Mouse (Mus musculus) urinary bladder, postnatal 14 days (tissue): Measurements from ENCODE around the gene Akap7.

ENCODE experiments used
- DNase-seq: peaks from one replicate; pipeline ENCODE4 v3.0.0; 2021; ENCODE audit warnings: low spot score

Gene Akap7

DNA sequence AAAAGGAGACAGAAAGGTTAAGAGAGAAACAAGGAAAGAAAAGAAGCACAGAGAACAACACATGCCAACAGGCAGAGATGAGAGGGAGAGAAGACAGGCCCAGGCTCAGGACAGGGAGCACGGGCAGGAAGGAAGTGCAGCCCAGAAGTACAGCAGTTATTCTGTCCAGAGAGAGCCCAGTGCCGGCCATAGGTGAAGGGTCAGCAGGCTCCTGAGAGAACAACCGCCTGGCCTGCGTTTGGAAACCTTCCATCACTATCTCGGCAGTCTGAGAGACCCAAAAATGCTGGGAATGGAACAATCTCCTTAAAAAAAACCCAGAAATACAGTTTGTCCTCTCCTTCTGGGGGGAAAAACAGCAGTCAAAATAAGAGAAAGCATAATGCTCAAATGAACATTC lies 50.2 kb downstream of the Akap7 start:
- no peak for DNase-seq

DNA sequence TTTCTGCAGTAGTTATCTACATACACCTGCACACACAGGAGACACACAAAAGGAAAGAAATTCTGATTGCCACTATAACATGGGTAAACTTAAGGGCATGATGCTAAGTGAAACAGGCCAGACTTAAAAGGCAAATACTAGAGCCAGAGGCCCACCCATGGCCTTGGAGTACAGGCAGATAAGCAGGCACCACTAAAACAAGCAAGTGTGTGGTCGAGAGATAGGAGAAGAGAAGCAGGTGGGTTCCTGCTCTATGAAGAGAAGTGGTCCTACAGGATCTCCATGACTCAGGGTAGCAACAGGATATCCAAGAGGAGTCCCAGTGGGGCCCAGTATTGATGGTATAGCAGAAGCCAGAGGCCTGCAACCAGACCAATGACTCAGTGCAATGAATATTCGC lies 54.2 kb downstream of the Akap7 start:
- no peak for DNase-seq

DNA sequence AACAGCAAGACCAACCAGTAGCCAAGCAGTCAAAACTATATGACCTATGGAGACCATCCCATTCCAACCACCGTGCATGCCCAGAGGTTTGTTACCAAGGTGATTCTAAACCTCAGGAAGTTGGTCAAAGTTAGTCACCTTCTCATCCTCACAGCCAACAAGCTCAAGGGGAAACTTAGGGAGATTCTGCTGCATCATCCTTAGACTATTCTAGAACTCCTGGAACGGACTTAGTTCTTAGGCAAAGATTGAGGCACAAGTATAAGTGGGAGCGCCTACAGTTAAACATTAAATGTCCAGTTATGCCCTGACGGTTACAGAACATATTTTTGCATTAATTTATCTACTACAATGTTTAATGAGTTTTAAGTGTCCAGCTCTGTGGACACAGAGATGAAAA lies 54.7 kb downstream of the Akap7 start:
- DNase-seq, result no peak

DNA sequence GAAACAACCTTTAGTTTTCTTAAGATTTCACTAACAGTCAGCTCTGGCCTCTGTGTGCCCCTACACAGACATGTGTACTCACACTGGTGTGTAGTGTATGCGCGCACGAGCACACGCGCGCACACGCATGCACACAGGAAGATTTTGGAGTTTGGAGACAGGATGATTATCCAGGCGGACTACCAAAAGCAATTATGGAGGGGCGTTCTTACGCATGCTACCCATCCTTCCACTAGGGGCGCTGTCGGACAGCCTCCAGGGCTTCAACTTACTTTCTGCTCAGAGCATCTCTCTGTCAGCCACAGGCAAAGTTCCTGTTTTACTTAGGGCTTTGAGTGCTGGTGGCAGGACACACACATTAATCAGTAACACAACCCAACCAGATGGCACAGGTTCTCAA lies 57.6 kb downstream of the Akap7 start:
- peak; percentile 63 for DNase-seq

DNA sequence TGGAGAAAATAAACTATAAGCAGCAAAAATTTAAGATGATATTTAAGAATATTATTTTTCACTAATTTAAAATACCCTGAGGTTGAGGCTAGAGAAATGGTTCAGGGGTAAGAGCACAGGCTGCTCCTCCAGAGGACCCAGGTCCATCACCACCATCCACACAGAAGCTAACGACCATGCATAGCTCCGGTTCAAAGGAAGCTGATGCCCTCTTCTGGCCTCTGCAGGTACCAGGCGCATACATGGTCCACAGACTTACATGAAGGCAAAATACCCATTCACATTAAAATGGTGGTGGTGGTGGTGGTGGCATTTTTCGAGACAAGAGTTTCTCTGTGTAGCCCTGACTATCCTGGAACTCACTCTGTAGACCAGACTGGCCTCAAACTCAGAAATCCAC lies 61.5 kb downstream of the Akap7 start:
- DNase-seq, result no peak

DNA sequence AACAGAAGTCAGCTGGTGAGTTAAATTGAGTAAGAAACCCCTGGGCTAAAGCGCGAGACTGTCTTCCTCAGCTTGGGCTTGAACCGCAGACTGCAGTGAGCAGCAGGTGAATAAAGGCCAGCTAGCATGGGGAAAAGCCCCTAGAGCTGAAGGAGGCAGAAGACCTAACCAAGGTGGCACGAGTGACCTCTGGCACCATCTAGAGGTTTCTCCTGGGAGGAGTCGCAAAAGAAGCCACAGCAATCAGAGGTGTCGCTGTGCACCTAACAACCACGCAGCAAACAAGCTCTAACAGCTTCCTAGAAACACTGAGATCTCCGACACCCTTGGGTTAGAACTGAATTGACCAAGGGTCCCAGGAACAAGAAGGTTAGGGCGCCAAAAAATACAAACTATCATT lies 68.5 kb downstream of the Akap7 start:
- no peak for DNase-seq

DNA sequence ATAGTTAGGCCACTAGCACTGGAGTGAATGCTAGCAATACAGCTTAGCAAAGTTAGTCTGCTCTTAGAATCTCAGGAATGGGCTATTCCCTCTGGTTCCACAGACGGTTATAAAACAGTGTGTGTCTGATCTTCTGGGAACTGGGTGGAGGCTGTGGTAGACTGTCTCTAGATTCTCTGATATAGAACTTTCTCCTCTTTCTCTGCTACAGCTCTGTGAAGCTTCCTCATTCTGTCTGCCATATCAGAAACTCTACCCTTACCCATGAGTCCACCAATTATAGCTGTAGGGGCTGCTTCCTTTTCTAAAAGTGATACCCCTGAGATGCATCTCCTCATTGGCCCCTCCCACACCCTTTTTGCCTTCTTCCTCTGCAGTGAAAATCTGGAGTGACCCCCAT lies 73.6 kb downstream of the Akap7 start:
- DNase-seq, result no peak

DNA sequence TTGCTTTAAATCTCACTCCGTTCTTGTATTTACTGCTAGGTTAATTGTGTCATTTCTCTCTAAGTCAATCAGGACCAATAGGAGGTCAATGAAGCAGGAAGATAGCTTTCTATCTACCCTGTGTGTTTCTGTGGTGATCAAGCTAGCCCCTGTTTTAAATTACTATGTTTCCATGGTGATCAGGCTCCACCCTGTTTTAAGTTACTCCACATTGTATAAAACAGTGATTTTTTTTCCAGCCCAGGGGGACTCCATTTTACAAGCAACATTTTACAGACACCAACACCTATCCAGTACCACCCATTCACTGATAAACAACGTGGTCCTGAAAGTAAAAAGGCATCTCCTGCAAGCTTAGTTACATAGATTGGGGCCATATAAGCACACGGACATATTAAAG lies 75.0 kb downstream of the Akap7 start:
- DNase-seq, result no peak

DNA sequence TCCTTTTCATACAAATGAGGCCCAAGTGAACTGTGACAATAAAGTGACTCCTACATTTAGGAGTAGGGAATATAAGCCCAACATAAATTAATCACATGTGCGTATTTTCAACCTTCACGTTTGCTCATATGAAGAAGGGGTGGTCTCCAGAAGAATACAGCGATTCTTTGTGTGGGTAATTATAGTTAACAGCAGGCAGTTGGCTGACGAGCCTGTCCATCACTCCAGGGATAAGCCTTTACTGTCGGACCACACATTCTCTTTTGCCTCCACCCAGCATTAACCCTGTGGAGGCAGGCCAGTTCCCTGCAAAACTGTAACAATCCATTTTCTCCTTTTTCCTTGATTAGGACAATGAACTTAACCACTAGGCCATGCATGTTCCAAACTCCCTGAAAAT lies 76.3 kb downstream of the Akap7 start:
- no peak for DNase-seq

DNA sequence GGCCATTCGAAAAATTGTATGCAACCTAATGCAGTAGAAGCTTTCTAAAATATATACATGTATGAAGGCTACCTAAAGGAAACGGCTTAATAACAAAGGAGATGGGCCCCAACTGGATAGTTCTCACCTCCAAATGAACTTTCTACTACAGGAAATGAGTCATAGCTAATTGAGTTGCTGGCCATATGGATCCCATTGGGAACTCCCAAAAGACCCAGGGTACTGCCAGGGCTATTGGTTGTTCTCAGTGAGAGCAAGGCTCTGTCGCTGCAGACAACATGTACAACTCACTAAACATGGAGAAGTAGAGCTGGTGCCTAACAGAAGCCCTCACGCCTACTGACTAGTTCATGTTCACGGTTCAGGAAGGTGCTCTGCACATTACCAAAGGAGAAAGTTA lies 83.3 kb downstream of the Akap7 start:
- no peak for DNase-seq

DNA sequence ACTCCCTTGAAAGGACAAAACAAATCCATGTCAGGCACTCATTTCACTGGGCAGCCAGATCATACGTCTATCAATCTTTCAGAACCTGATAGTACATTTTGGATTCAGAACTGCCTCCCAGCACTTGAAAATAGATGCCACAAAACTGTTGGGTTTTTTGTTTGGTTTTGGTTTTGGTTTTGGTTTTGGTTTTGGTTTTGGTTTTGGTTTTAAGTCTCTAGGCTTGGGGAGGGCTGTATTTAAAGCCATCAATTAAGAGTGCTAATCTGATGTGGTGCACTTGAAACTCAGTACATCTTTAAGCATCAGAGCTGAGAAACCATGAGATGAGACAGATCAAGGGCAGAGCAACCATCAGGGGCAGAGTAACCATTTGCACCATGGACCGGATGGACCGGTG lies 86.9 kb downstream of the Akap7 start:
- no peak for DNase-seq

DNA sequence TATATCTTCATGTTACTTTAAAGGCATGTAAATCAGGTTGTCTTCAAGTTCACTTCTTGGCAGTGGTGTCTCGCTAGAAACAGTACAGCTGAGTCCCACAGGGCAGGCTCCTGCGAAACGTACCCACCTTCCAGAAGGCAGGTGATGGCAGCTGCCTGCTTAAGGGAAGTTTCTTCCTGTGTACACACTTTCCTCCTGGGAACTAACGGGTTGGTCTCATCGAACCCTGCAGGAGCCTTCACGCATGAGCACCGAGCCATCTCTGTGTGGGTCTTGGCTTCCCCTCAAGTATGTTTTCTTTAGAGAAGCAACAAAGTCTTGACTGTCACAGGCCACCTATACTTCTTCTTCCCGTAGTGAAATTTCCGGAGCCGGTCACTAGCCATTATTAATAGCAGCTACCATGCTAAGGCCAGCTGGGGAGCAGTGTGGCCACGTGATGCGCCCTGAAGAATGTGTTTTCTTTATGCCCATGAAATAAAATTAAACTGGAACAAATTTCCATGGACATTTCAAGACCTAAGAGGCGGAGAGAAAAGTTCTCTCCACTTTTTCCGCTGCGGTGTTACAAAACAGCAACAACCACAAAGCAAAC lies 87.7 kb downstream of the Akap7 start:
- DNase-seq, result no peak

DNA sequence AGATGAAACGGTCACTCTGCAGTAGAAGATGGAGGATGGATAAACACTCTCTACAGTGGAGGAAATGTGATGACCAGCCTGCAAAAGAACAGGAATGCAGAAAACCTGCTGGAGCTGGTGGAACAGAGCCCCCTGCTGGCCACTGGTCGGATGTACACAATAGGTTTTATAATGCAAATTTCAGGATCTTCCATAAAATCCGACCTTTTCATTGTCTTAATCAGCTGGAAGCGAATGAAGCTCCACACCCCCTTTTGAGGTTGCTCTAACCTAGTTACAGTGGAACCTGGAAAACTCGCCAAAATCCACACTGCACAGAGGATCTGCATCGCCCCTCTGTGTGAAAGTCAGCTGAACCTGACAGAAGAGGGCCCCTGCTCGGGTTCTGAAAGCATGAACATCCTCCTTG lies 88.4 kb downstream of the Akap7 start:
- DNase-seq, result peak; percentile 68

DNA sequence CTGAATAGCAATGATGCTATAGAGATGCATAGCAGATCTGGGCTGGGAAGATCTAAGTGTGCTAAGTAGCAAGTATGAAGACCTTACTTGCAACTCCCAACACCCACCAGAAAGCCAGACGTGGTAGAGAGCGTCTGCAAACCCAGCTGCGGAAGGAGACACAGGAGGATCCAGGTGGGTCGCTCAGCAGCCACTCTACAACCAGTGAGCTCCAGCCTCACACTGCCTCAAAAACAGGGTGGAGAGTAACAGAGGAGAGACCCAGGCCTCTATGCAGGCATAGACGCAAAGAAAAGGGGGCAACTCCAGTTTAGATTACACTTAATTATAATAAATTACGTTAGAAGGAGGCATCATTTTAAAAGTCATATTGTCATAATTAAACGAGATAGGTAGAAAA lies 88.9 kb downstream of the Akap7 start:
- DNase-seq, result no peak

DNA sequence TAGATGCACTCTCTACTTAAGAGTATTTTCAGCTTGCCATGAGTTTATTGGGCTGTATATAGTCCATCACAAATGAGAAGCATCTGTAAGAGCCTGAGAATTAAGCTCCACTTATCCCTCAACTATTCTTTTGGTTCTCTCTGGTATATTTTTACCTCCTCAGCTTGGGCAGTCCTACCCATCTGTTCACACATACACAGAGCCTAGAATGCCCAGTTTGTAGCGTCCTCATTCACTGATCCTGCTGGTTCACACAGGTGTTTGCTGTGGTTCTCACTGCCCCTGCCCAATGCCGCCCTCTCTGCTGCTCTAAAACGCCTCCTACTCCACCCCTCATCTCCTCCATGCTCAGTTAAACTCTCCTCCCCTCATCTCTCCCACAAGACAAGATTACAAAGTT lies 91.7 kb downstream of the Akap7 start:
- no peak for DNase-seq

DNA sequence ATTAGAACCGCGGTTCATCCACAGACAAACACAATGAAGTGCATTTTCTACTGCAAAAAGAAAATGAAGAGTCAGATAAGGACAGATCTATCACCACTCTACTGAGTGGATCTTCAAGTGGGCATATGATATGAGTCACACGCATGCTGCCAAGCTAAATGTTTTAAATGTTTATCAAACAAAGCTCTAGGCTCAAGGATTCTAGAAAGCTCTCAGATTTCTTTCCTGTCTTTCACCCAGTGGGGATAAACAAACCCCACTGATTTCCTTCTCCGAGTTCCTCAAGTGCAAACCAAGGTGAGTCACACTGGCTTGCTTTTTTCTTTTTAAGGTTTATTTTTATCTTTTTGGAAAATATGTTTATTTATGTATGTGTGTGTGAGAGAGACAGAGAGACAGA lies 94.0 kb downstream of the Akap7 start:
- no peak for DNase-seq

DNA sequence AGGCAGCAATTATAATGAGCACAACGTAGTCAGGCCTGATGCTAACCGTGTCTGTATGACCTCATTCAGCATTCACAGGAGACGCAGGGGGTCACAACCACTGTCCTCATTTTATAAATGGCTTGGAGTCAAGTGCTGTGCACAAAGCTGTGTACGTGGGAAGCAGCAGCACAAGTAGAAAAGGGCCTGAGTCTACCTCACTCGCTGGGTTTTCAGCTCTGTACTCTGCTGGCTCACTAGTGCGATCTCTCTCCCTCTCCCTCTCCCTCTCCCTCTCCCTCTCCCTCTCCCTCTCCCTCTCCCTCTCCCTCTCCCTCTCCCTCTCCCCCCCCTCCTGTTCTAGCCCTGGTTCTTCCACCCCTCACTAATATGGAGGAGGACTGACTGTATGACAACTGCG lies 99.1 kb downstream of the Akap7 start:
- DNase-seq, result no peak

DNA sequence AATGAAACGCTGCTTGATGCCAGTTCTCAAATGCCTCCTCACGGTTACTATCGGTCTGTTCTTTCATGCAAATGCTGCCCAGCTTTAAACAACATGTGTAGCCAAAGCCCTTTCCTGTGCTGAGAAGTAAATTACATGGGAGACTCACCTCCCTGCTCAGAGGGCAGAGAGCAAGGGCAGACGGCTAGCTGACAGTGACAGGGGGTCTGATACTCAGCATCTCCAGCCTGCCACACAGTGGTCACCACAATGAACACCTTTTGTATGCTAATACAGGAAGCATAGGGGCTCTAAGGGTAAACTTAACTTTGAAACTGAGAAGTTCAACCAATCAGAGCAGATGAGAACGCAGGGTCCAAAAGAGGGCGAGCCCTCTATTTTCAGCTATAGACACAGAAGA lies 99.8 kb downstream of the Akap7 start:
- no peak for DNase-seq

DNA sequence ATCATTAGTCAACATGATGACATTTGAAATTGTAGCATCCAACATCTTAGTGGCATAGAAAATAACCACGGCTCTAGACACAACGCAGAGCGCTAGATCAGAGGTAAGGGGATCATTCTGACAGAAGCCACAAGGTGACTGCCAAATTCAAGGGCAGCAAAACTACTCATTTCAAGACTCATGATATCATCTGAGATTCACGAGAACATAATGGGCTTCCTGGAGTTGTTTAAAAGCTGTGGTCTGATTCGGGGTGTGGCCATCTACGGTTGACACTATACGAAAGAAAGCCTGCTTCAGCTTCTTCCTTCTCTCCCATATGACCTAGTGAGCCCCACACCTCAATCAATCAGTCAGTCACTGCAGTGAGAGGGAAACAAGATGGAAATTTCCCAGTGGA lies 107.0 kb downstream of the Akap7 start:
- no peak for DNase-seq

DNA sequence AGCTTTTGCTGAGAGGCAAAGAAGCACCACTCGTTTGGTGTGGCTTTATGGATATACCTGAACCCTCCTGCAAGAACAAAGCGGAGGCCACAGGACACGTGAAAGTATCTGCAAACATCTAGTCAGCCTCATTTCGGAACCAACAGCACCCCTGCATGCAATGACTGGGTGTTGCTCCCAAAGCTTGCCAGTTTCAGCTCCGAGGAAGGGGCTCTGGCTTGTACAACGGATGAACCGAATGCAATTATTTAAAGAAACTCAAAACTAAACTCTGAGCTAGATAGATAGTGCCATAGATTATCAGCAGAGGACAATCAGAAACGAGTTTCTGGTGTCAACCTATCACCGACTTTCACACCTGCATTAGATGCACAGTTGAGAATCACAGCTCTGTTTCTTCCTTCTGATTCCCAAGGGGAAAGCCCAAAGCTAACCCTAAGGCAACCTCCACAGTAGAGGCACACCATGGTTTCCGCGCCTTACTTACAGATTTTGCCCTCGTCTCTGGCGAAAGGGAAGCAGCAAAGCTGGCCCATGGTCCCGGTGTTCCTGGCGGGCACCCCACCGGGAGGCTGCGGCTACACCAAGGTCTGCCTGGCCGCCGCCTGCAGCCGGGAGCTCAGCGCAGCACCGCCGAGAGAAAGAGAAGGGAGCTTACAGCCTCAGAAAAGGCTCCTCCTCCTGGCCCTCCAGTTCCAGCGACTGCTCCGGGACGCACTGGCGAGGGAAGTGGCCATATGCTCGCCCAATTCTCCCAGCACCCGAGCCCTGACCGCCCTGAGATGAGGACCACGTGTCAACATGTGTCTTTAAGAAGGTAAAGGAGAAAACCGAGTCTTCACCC lies 107.9 kb downstream of the Akap7 start:
- peak; percentile 46 for DNase-seq

DNA sequence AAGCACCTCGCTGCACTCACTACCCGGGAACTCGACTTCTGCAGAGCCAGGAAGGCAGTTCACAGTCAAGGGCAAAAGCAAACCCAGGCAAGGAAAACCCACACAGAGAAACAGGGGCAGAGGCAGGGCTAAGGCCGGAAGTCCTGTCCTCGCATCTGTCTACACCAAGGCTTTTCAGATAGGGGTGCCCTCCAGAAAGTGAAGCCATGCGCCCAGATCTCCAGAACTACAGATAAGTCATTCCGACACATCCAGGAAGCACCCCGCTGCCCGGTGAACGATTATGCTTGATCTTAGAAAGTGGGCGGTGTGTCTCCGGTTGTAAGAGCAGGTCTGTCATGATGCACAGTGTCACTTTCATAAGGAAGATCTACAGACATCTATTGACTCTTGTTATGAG lies 109.1 kb downstream of the Akap7 start:
- DNase-seq, result no peak

DNA sequence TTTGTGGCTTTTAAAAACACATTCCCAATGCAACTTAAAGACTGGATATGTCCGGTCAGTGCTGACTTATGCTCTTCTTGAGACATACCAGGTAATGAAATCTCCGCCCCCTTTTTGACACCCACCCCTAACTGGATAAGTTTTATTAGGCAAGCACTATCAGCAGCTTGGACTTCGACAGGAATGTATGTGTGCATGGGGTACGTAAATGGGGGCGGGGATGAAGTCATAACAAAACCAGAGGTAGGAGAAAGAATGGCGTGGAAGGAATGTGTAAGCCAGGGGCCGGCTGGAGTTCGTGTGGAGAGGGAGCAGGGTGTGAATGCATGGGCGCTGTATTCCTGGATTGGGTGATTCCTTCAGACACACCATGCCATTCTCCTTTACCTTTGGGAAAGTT lies 109.6 kb downstream of the Akap7 start:
- no peak for DNase-seq

DNA sequence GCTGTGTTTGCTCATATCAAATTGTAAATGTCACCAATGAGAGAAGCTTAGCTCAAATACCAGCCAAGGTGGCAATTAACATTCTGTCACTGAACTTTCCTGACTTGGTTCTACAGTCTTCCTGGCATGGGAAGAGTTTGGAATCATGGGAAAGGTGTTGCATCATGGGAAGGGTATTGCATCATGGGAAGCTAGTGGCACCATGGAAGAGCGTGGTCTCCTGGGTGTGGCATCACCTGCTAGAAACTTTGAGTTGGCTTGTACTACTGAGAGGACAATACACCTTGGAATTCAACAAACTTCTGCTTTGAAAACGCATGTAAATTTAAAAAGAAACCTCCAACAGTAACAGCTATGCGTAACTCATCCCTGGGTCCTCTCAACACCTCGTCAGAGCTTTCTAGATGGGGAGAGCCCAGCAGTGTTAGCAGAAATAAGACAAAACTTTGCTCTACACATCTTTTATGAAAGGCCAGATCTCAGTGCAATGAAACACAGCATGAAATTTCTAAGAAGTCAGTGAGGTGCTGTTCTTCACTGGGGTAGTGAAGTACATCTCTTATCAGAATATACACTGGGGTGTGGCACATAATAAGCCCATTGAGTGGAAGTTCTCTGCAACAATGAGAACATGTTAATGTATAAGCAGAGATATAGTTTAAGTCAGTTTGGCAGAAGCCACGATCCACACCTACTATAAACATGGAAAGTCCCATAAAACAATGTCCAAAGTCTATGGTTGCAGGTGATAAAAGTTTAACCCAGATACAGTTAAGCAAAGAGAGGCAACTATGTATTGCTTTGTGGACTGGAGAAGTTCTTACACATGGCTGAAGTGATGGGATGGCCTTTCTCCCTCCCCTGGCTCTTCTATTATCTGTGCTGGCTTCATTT lies 115.2 kb downstream of the Akap7 start:
- DNase-seq, result no peak
